Mouse (Mus musculus): ENCODE measurements around the gene Pmis2. TPM values are rescaled to one million over a fixed set of nuclear protein-coding genes. Genes with fewer than 3 reads are reported as not detected.

Gene Pmis2
- not detected in 2 replicates for polyA plus RNA-seq (2011; ENCODE audit: insufficient read length, low read depth, missing spikeins)

DNA sequence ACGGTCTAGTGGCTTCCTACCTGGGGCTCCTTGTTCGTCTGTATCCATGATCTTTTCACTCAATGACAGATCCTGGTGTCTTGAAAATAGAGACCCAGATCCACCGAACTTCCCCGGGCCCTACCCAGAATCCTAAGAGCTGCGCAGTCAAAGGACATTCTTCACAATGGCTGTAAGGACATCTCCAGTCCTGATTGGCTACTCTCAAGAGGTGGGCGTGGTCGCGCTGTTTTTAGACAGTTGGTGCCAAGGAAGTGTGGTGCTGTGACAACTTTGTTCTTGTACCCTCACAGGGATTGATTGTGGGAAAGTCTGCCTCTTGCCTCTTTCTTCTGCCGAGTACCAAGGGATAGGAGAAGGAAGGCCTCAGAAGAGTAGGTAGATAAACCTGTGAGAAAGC lies at the start of gene Pmis2:
Pmis2 (minus strand) TSS at position 126 of the 400 bp plus-strand sequence.
- H3K27ac ChIP-seq (ENCODE audit: insufficient read depth, low read length), result no peak within 1 kb of the TSS
- no peak within 1 kb of the TSS for H3K4me3 ChIP-seq (ENCODE audit: insufficient read depth, low read length)
- TF ChIP-seq CTCF (IDR thresholded peaks at IDR 0.05; ENCODE audit: borderline replicate concordance, insufficient read depth, low read length), result no peak
- no peak for TF ChIP-seq POLR2A (IDR thresholded peaks at IDR 0.05; ENCODE audit: low read depth, low read length)
- no peaks in the 10 kb centered on the region for H3K4me1 ChIP-seq (ENCODE audit: control insufficient read depth, insufficient read depth, low read length)

DNA sequence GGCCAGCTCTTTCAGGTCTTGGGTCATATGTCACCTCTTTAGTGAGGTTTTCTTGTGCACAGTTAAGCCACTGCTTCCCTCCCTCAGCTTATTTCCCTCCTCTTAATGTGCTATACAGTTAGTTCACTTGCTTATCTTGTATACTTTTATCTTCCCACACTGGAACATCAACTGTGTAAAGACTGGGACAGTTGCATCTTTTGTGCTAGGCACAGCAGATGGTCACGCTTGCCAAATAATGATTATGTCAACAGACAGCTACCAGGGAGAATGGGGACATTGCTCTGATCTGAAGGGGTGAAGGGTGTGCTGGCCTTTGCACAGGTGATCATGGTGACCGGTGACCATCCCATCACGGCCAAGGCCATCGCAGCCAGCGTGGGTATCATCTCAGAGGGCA lies 48.3 kb upstream of the Pmis2 start:
- Histone ChIP-seq H3K4me3 (ENCODE audit: insufficient read depth, low read length) (no peak overlapping the region), H3K27ac (ENCODE audit: insufficient read depth, low read length) (no peak overlapping the region), H3K4me1 (ENCODE audit: control insufficient read depth, insufficient read depth, low read length) (no peaks in the 10 kb centered on the region)
- TF ChIP-seq POLR2A (IDR thresholded peaks at IDR 0.05; ENCODE audit: low read depth, low read length) (no peak), CTCF (IDR thresholded peaks at IDR 0.05; ENCODE audit: borderline replicate concordance, insufficient read depth, low read length) (no peak)

DNA sequence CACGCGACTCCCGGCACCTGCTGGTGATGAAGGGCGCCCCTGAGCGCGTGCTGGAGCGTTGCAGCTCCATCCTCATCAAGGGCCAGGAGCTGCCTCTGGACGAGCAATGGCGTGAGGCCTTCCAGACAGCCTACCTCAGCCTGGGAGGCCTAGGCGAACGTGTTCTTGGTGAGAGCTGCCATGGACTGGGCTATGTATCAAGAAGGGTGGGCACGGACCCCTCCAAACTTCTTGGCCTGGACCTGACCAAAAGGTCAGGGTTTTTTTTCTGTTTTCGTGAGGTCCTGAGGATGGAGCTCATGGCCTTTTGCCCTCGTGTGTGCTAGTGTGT lies 46.3 kb upstream of the Pmis2 start:
- TF ChIP-seq POLR2A (IDR thresholded peaks at IDR 0.05; ENCODE audit: low read depth, low read length) (no peak), CTCF (IDR thresholded peaks at IDR 0.05; ENCODE audit: borderline replicate concordance, insufficient read depth, low read length) (no peak)
- H3K4me3 ChIP-seq (ENCODE audit: insufficient read depth, low read length), result no peak overlapping the region; the same call in 1 of the 2 replicates
- no peak overlapping the region for H3K27ac ChIP-seq (ENCODE audit: insufficient read depth, low read length)
- H3K4me1 ChIP-seq (ENCODE audit: control insufficient read depth, insufficient read depth, low read length), result no peaks in the 10 kb centered on the region

DNA sequence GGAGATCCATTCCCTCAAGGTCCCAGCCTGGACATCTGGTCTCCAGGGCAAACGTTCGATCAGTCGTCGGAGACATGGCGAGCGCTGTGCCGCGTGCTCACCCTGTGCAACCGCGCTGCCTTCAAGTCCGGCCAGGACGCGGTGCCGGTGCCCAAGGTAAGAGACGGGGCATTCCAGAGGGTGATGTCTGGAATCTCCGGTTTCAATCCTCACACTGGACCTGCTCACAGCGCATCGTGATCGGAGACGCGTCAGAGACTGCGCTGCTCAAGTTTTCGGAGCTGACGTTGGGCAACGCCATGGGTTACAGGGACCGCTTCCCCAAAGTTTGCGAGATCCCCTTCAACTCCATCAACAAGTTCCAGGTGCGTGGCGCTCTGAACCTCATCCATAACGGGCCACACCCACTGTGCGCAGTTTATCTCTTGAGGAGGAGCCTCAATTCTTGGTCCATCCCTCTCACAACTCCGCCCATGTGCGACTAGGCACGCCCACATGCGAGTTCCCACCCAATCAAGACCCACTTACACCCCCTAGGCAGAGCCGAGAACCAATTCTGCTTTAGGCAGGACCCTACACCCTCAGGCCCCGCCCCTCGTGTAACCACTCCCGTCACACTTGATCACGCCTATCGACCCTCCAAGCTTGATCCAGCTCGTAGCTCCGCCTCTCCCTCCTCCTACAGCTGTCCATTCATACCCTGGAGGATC lies 45.8 kb upstream of the Pmis2 start:
- TF ChIP-seq POLR2A (IDR thresholded peaks at IDR 0.05; ENCODE audit: low read depth, low read length), result no peak
- TF ChIP-seq CTCF (IDR thresholded peaks at IDR 0.05; ENCODE audit: borderline replicate concordance, insufficient read depth, low read length), result no peak
- Histone ChIP-seq H3K27ac (ENCODE audit: insufficient read depth, low read length) (no peak overlapping the region), H3K4me1 (ENCODE audit: control insufficient read depth, insufficient read depth, low read length) (no peaks in the 10 kb centered on the region), H3K4me3 (ENCODE audit: insufficient read depth, low read length) (peak overlapping the region; percentile 25)

DNA sequence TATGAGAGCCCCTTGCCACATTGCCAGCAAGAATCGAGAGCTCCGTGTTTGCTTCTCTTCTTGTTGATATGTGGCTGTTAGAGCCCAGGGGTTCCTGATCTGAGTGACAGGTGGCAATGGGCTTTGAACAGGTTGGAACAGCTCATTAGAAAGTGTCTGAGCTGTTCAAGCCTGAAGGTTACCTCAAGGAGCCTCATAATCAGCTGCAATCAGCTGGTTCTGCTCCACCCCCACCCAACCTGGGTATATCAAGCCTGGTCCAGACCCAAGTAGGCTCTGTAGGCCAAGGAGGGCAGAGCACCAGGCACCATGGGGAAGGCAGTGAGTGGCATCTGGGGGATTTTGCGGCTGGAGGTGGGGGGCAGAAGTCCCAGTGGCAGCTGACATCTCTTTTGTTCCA lies 40.5 kb upstream of the Pmis2 start, which contains the start of gene Atp4a:
Atp4a (plus strand) TSS at position 268 of the 400 bp plus-strand sequence.
- no peaks in the 10 kb centered on the region for H3K4me1 ChIP-seq (ENCODE audit: control insufficient read depth, insufficient read depth, low read length)
- no peak within 1 kb of the TSS for H3K4me3 ChIP-seq (ENCODE audit: insufficient read depth, low read length)
- no peak within 1 kb of the TSS for H3K27ac ChIP-seq (ENCODE audit: insufficient read depth, low read length)
- no peak for TF ChIP-seq CTCF (IDR thresholded peaks at IDR 0.05; ENCODE audit: borderline replicate concordance, insufficient read depth, low read length)
- no peak for TF ChIP-seq POLR2A (IDR thresholded peaks at IDR 0.05; ENCODE audit: low read depth, low read length)

DNA sequence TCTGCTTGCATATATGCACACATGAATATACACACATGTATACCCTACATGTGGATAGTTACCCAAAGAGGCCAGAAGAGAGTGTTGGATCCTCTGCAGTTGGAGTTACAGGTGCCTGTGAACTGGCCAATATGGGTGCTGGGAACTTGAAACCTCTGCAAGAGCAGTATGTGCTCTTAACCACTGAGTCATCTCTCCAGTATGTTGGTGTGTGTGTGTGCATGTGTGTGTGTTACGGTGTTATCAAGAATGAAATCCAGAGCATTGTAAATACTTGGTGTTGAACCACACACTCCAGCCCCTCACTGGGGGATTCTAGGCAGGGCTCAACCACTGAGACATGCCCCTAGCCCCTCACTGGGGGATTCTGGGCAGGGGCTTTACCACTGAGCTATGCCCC lies 36.0 kb upstream of the Pmis2 start:
- H3K4me3 ChIP-seq (ENCODE audit: insufficient read depth, low read length), result no peak overlapping the region

DNA sequence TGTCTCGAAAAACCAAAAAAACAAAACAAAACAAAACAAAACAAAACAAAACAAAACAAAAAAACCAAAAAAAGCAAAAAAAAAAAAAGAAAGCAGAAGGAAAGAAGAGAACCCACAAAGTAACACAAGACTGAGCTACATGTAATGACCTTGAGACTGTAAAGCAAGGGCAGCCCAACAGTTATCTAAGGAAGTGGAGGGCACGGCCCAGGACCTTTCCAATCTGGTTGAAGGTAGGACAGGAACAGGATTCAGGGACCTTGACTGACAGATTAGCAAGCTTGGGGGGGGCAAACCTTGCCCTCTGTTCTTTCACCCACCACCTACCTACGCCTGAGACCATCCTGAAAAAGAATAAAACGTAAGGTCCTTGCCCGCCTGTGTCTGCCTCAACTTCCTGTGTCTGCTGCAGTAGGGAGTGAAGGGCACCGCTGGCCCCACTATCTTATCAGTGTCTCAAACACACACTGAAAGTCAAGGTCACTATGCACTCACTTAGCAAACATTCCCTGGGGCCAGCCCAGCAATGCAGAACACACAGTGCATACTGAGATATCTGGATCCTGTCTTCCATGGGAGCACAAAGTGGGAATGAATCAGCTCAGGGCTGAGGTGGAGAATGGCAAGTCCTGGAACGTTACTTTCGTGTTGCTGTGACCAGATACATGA lies 34.9 kb upstream of the Pmis2 start:
- H3K4me3 ChIP-seq (ENCODE audit: insufficient read depth, low read length), result no peak overlapping the region
- H3K27ac ChIP-seq (ENCODE audit: insufficient read depth, low read length), result no peak overlapping the region
- no peak for TF ChIP-seq POLR2A (IDR thresholded peaks at IDR 0.05; ENCODE audit: low read depth, low read length)
- TF ChIP-seq CTCF (IDR thresholded peaks at IDR 0.05; ENCODE audit: borderline replicate concordance, insufficient read depth, low read length), result no peak
- H3K4me1 ChIP-seq (ENCODE audit: control insufficient read depth, insufficient read depth, low read length), result no peaks in the 10 kb centered on the region

More for the DNA sequence above, 36.0 kb upstream of the Pmis2 start:
- H3K4me1 ChIP-seq (ENCODE audit: control insufficient read depth, insufficient read depth, low read length), result no peaks in the 10 kb centered on the region
- TF ChIP-seq POLR2A (IDR thresholded peaks at IDR 0.05; ENCODE audit: low read depth, low read length) (no peak), CTCF (IDR thresholded peaks at IDR 0.05; ENCODE audit: borderline replicate concordance, insufficient read depth, low read length) (no peak)
- H3K27ac ChIP-seq (ENCODE audit: insufficient read depth, low read length), result no peak overlapping the region

DNA sequence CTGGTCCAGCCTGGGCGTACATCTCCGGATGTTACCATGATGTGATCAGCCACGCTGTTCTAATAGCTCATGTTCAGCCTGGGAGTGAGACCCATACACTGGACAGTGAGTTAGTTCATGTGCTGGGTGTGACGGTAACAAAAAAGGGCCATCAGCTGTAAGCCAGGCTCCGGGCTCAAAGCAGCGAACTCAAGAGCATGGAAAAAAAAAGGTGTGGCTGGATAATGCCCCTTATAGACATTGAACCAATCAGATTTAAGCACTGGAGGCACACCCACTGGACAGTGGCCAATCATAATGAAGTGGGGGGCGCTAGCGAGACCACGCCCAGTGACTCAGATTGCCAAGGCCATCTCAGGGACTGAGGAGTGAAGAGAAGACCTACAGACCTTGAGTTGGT lies 27.2 kb upstream of the Pmis2 start, which contains the start of gene 2200002J24Rik:
2200002J24Rik (plus strand) TSS at position 338 of the 400 bp plus-strand sequence.
- TF ChIP-seq CTCF (IDR thresholded peaks at IDR 0.05; ENCODE audit: borderline replicate concordance, insufficient read depth, low read length) (no peak), POLR2A (IDR thresholded peaks at IDR 0.05; ENCODE audit: low read depth, low read length) (no peak)
- no peak within 1 kb of the TSS for H3K4me3 ChIP-seq (ENCODE audit: insufficient read depth, low read length)
- no peak within 1 kb of the TSS for H3K27ac ChIP-seq (ENCODE audit: insufficient read depth, low read length)
- H3K4me1 ChIP-seq (ENCODE audit: control insufficient read depth, insufficient read depth, low read length), result no peaks in the 10 kb centered on the region

DNA sequence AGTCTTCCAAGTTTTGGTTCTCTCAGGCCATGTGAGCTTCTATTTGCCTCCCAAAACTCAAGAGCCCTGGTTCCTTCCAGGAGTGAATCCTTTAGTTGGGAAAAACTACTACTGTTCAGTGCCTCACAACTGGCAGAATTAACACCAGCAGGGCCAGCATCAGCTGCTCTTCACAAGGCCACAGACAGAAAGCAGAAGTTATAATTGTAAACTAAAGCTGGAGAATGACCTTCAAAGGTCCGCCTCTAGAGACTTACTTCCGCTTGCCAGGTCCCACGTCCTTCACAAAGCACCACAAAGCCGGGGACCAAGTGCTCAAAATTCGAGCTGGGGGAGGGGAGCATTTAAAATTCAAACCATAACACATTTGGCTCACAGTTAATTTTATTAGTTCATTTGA lies 26.7 kb upstream of the Pmis2 start:
- TF ChIP-seq CTCF (IDR thresholded peaks at IDR 0.05; ENCODE audit: borderline replicate concordance, insufficient read depth, low read length) (no peak), POLR2A (IDR thresholded peaks at IDR 0.05; ENCODE audit: low read depth, low read length) (no peak)
- H3K4me1 ChIP-seq (ENCODE audit: control insufficient read depth, insufficient read depth, low read length), result no peaks in the 10 kb centered on the region
- H3K27ac ChIP-seq (ENCODE audit: insufficient read depth, low read length), result no peak overlapping the region
- H3K4me3 ChIP-seq (ENCODE audit: insufficient read depth, low read length), result no peak overlapping the region

DNA sequence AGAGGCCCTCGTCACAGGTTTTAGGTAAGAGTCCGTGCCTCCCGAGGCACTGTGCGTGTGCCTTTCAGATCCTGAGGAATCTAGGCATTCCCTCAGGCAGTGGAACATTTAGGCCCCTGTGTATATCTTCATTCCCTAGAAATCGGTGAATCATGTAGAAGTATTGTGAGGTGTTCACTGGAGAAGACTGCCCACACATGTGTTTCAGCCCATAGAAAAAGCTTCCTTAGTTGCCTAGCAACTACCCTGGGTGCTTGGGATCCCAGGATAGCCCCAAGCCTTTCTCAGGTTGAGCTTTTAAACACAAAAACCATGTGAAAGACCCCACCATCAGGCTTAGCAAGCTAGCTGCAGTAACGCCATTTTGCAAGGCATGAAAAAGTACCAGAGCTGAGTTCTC lies 16.9 kb upstream of the Pmis2 start:
- TF ChIP-seq POLR2A (IDR thresholded peaks at IDR 0.05; ENCODE audit: low read depth, low read length), result no peak
- TF ChIP-seq CTCF (IDR thresholded peaks at IDR 0.05; ENCODE audit: borderline replicate concordance, insufficient read depth, low read length), result no peak
- no peak overlapping the region for H3K4me3 ChIP-seq (ENCODE audit: insufficient read depth, low read length)
- no peak overlapping the region for H3K27ac ChIP-seq (ENCODE audit: insufficient read depth, low read length)
- H3K4me1 ChIP-seq (ENCODE audit: control insufficient read depth, insufficient read depth, low read length), result no peaks in the 10 kb centered on the region
